Mouse (Mus musculus) embryonic facial prominence, embryonic 11.5 days (tissue): ENCODE data around the gene Olfr544. TPM values are rescaled to one million over a fixed set of nuclear protein-coding genes. Genes with fewer than 3 reads are reported as not detected.

Experiments
- ATAC-seq: fragments of 200-750 bp; cut with Nextera tagmentation; replicated peaks from 2 replicates; pipeline ENCODE4 v1.8.0; 2017; ENCODE audit warnings: low read depth; ENCODE audit not compliant: insufficient number of reproducible peaks, low FRiP score, low TSS enrichment
- DNase-seq: peaks from one replicate; pipeline ENCODE4 v3.0.0-alpha.2; 2015; ENCODE audit warnings: low spot score
- H3K27ac ChIP-seq: fragments of 300-500 bp; sonication (generic); replicated peaks from 2 replicates; pipeline ENCODE4 v1.5.1; 2014; ENCODE audit warnings: mild to moderate bottlenecking, low read depth, low read length, control low read depth
- H3K27me3 ChIP-seq: fragments of 300-500 bp; sonication (generic); 2 replicates; pipeline ENCODE4 v1.6.1; 2014; ENCODE audit warnings: mild to moderate bottlenecking, low read length, moderate library complexity, mixed read lengths; ENCODE audit not compliant: control insufficient read depth, insufficient read depth
- H3K36me3 ChIP-seq: fragments of 300-500 bp; sonication (generic); replicated peaks from 2 replicates; pipeline ENCODE4 v1.6.1; 2014; ENCODE audit warnings: low read depth, mild to moderate bottlenecking, low read length, moderate library complexity, mixed read lengths; ENCODE audit not compliant: control insufficient read depth, insufficient read depth
- H3K4me1 ChIP-seq: fragments of 300-500 bp; sonication (generic); 2 replicates; pipeline ENCODE4 v1.6.1; 2014; ENCODE audit warnings: low read length, mixed read lengths; ENCODE audit not compliant: control insufficient read depth, insufficient read depth
- H3K4me2 ChIP-seq: fragments of 300-500 bp; sonication (generic); 2 replicates; pipeline ENCODE4 v1.6.1; 2014; ENCODE audit warnings: low read depth, mild to moderate bottlenecking, control low read depth, low read length, moderate library complexity
- H3K4me3 ChIP-seq: fragments of 300-500 bp; sonication (generic); 2 replicates; pipeline ENCODE4 v1.5.1; 2014; ENCODE audit warnings: low read depth, low read length, control low read depth
- H3K9ac ChIP-seq: fragments of 300-500 bp; sonication (generic); replicated peaks from 2 replicates; pipeline ENCODE4 v1.6.1; 2014; ENCODE audit warnings: mild to moderate bottlenecking, control low read depth, low read length
- H3K9me3 ChIP-seq: fragments of 300-500 bp; sonication (generic); replicated peaks from 2 replicates; pipeline ENCODE4 v1.6.1; 2016; ENCODE audit warnings: mild to moderate bottlenecking, low read length, inconsistent platforms, mixed read lengths; ENCODE audit not compliant: control insufficient read depth
- WGBS: fragments of 180-500 bp; shearing (Covaris S2); extraction: QIAGEN DNeasy Blood & Tissue Kit; methylation state at CpG from one replicate; pipeline ENCODE4 v1.1.7; 2014; 5-methylcytosine and 5-hydroxymethylcytosine counted together
- polyA plus RNA-seq: library from polyadenylated mRNA; unstranded; fragments of >200 nt; fragmentation: Nextera tagmentation; extraction: Ambion mirVana; gene quantifications from 2 replicates; pipeline ENCODE4 v1.2.1, GENCODE M21; 2014

Gene Olfr544
- polyA plus RNA-seq, 1 experiment from 2014 or later = not detected

- Histone ChIP-seq H3K36me3 (peaks cover 3% of the 10 kb centered on the region; the same call in 1 of the 2 replicates), H3K4me2 (peak within 1 kb of the TSS; percentile 50), H3K4me1 (no peaks in the 10 kb centered on the region), H3K27ac (peak within 1 kb of the TSS; percentile 88), H3K9me3 (no peaks in the 10 kb centered on the region), H3K27me3 (no peaks in the 10 kb centered on the region), H3K4me3 (peak within 1 kb of the TSS; percentile 77), H3K9ac (peak within 1 kb of the TSS; percentile 86)
- under 1% methylated on average over 56 of the region's 56 CpGs for WGBS
- DNase-seq = peak; percentile 99
- peak; percentile 97 for ATAC-seq
Observed at GRCm38 (mm10) chr7:102441657-102442391, 46.3 kb downstream of the Olfr544 start, which contains the start of gene Rrm1. TSS of gene Rrm1 (plus strand) at chr7:102441695.

GRCm38 (mm10) chr7:102440822-102441656 lies 47.1 kb downstream of the Olfr544 start:
- 54% methylated on average over 15 of the region's 15 CpGs for WGBS
- no peak overlapping the region; the same call in 1 of the 2 replicates for H3K9ac ChIP-seq
- no peaks in the 10 kb centered on the region for H3K9me3 ChIP-seq
- ATAC-seq = no peak
- H3K4me1 ChIP-seq = no peaks in the 10 kb centered on the region
- H3K4me3 ChIP-seq = peak overlapping the region; percentile 77
- DNase-seq = peak; percentile 3
- H3K4me2 ChIP-seq = no peak overlapping the region
- H3K36me3 ChIP-seq = peaks cover 3% of the 10 kb centered on the region; the same call in 1 of the 2 replicates
- H3K27ac ChIP-seq = no peak overlapping the region
- H3K27me3 ChIP-seq = no peaks in the 10 kb centered on the region

- DNase-seq (no peak), ATAC-seq (no peak)
- no peaks in the 10 kb centered on the region for H3K27me3 ChIP-seq
- H3K27ac ChIP-seq = no peak overlapping the region
- no peaks in the 10 kb centered on the region for H3K4me1 ChIP-seq
- H3K36me3 ChIP-seq = no peaks in the 10 kb centered on the region
- no peak overlapping the region for H3K4me2 ChIP-seq
- WGBS = 76% methylated on average over 2 of the region's 2 CpGs
- no peak overlapping the region for H3K9ac ChIP-seq
- no peaks in the 10 kb centered on the region for H3K9me3 ChIP-seq
- H3K4me3 ChIP-seq = no peak overlapping the region
Observed at GRCm38 (mm10) chr7:102434344-102434743, 53.8 kb downstream of the Olfr544 start.

Other genes starting within 250 kb of the Olfr544 start
- 48.6 and 51.0 TPM in 2 replicates for gene Rhog, start 232.3 kb downstream of the Olfr544 start, polyA plus RNA-seq
- gene Stim1, start 220.5 kb downstream of the Olfr544 start, polyA plus RNA-seq = 10.6 and 11.1 TPM in 2 replicates
- 242 and 246 TPM in 2 replicates for gene Rrm1, start 46.6 kb downstream of the Olfr544 start, polyA plus RNA-seq
- 0.25 and 0.67 TPM in 2 replicates for gene Olfr543, start 6.6 kb downstream of the Olfr544 start, polyA plus RNA-seq
- not detected in 2 replicates for gene Olfr545, start 11.3 kb upstream of the Olfr544 start, polyA plus RNA-seq
- not detected in 2 replicates for gene Olfr547, start 46.4 kb upstream of the Olfr544 start, polyA plus RNA-seq
- gene Olfr548-ps1, start 52.6 kb upstream of the Olfr544 start, polyA plus RNA-seq = not detected in 2 replicates
- gene Olfr549, start 61.6 kb upstream of the Olfr544 start, polyA plus RNA-seq = not detected in 2 replicates
- 0.52 and 0.72 TPM in 2 replicates for gene Trim21, start 77.2 kb upstream of the Olfr544 start, polyA plus RNA-seq
- not detected in 2 replicates for gene Olfr550, start 83.1 kb upstream of the Olfr544 start, polyA plus RNA-seq
- not detected in 2 replicates for gene Olfr551, start 103.6 kb upstream of the Olfr544 start, polyA plus RNA-seq
- gene Olfr552, start 109.5 kb upstream of the Olfr544 start, polyA plus RNA-seq = not detected in 2 replicates
- gene Olfr553, start 129.9 kb upstream of the Olfr544 start, polyA plus RNA-seq = not detected in 2 replicates
- gene Olfr554, start 150.1 kb upstream of the Olfr544 start, polyA plus RNA-seq = not detected in 2 replicates
- not detected in 2 replicates for gene Olfr555, start 170.5 kb upstream of the Olfr544 start, polyA plus RNA-seq
- gene Olfr556, start 176.6 kb upstream of the Olfr544 start, polyA plus RNA-seq = not detected in 2 replicates
- 11.4 and 14.7 TPM in 2 replicates for gene Trim68, start 199.0 kb upstream of the Olfr544 start, polyA plus RNA-seq
- gene Olfr557, start 207.6 kb upstream of the Olfr544 start, polyA plus RNA-seq = not detected in 2 replicates
- gene Olfr558, start 213.9 kb upstream of the Olfr544 start, polyA plus RNA-seq = 0.24 TPM in 1 of 2 replicates, not detected in the other
- gene Olfr33, start 230.8 kb upstream of the Olfr544 start, polyA plus RNA-seq = not detected in 2 replicates
- not detected in 2 replicates for gene Olfr559, start 239.2 kb upstream of the Olfr544 start, polyA plus RNA-seq